Mouse (Mus musculus): ENCODE measurements around the gene Gm21149. TPM values are rescaled to one million over a fixed set of nuclear protein-coding genes. Genes with fewer than 3 reads are reported as not detected.

Gm21149 gene
- polyA plus RNA-seq (2017; shearing (Covaris generic)) = not detected

GRCm38 (mm10) chr5:15476423-15476822 is at the start of gene Gm21149:
TSS of gene Gm21149 (minus strand) at chr5:15476523.

Other genes with a start within 250 kb of the Gm21149 start
- not detected for gene Gm21190, start 52.7 kb upstream of the Gm21149 start, polyA plus RNA-seq (2017; shearing (Covaris generic))
- gene Gm21083, start 100.8 kb upstream of the Gm21149 start, polyA plus RNA-seq (2017; shearing (Covaris generic)) = not detected
- under 1 TPM in 1 of 2 experiments, not detected in 1; 0.76 TPM for gene Speer4d, start 142.5 kb upstream of the Gm21149 start, polyA plus RNA-seq (2017; shearing (Covaris generic))
- not detected for gene 4930572O03Rik, start 180.5 kb upstream of the Gm21149 start, polyA plus RNA-seq (2017; shearing (Covaris generic))
- not detected for gene Speer4c, start 237.7 kb upstream of the Gm21149 start, polyA plus RNA-seq (2017; shearing (Covaris generic))